Mouse (Mus musculus) limb, embryonic 12.5 days (tissue): Measurements from ENCODE around the gene Mknk1. TPM values are rescaled to one million over a fixed set of nuclear protein-coding genes. Genes with fewer than 3 reads are reported as not detected.

Experiments
- ATAC-seq: fragments of 200-750 bp; cut with Nextera tagmentation; 2 replicates; pipeline ENCODE4 v1.8.0; 2017; ENCODE audit warnings: low read depth, moderate TSS enrichment; ENCODE audit not compliant: insufficient number of reproducible peaks, insufficient read depth, low FRiP score, low TSS enrichment
- H3K27ac ChIP-seq: fragments of 300-500 bp; sonication (generic); 2 replicates; pipeline ENCODE4 v1.5.1; 2016; ENCODE audit warnings: mild to moderate bottlenecking, moderate library complexity
- H3K27me3 ChIP-seq: fragments of 300-500 bp; sonication (generic); 2 replicates; pipeline ENCODE4 v1.6.1; 2016; ENCODE audit warnings: mild to moderate bottlenecking, moderate library complexity
- H3K36me3 ChIP-seq: fragments of 300-500 bp; sonication (generic); 2 replicates; pipeline ENCODE4 v1.6.1; 2016; ENCODE audit warnings: mild to moderate bottlenecking, moderate library complexity
- H3K4me1 ChIP-seq: fragments of 300-500 bp; sonication (generic); replicated peaks from 2 replicates; pipeline ENCODE4 v1.6.1; 2016
- H3K4me2 ChIP-seq: fragments of 300-500 bp; sonication (generic); 2 replicates; pipeline ENCODE4 v1.6.1; 2016; ENCODE audit warnings: mild to moderate bottlenecking, moderate library complexity
- H3K4me3 ChIP-seq: fragments of 300-500 bp; sonication (generic); replicated peaks from 2 replicates; pipeline ENCODE4 v1.5.1; 2016; ENCODE audit warnings: mild to moderate bottlenecking
- H3K9ac ChIP-seq: fragments of 300-500 bp; sonication (generic); replicated peaks from 2 replicates; pipeline ENCODE4 v1.6.1; 2016; ENCODE audit warnings: mild to moderate bottlenecking, moderate library complexity
- H3K9me3 ChIP-seq: fragments of 300-500 bp; sonication (generic); 2 replicates; pipeline ENCODE4 v1.6.1; 2016; ENCODE audit warnings: mild to moderate bottlenecking, moderate library complexity
- WGBS: fragments of 180-500 bp; shearing (Covaris S2); methylation state at CpG from one replicate; pipeline ENCODE4 v1.1.7; 2016; 5-methylcytosine and 5-hydroxymethylcytosine counted together
- polyA plus RNA-seq: library from polyadenylated mRNA; unstranded; fragments of >200 nt; fragmentation: Nextera tagmentation; extraction: Ambion mirVana; gene quantifications from 2 replicates; pipeline ENCODE4 v1.2.1, GENCODE M21; 2016

Gene Mknk1
- polyA plus RNA-seq, 1 experiment from 2014 or later, result 33.6 TPM

DNA sequence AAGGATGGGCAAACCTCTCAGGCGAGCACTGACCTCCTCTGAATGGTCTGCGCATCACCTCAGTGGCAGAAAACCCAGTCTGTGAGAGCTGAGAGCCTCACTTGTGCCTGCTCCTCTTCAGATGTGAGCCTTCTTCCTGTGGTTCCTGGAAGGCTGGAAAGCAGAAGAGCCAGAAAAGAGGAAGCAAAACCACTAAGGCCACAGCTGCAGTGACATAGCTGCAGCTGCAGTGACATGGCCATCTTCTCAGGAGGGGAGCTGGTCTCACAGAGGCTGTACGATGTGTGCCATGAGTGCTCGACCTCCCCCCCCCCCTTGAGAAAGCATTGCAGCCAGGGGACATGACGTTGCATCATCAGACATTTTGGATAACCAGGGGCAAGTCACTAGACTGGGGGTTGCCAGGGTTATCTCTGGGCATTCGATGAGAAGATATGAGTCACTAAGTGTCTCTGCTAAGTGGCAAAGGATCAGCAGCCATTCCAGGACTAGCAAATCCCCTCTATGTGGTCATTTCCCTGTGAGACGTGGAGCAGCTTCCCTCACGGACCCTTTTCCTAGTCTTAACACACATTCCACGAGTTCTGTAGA is 18.4 kb downstream of the Mknk1 start:
- no peak for ATAC-seq
- Histone ChIP-seq H3K27me3 (0 out of 2 replicates have a peak, but pooled peaks cover 5% of the 10 kb centered on the region), H3K4me2 (no peak overlapping the region), H3K27ac (no peak overlapping the region), H3K9ac (no peak overlapping the region), H3K4me1 (peaks cover 47% of the 10 kb centered on the region), H3K9me3 (no peaks in the 10 kb centered on the region), H3K36me3 (peaks cover 60% of the 10 kb centered on the region), H3K4me3 (no peak overlapping the region)
- 84% methylated on average over 9 of the region's 9 CpGs for WGBS

DNA sequence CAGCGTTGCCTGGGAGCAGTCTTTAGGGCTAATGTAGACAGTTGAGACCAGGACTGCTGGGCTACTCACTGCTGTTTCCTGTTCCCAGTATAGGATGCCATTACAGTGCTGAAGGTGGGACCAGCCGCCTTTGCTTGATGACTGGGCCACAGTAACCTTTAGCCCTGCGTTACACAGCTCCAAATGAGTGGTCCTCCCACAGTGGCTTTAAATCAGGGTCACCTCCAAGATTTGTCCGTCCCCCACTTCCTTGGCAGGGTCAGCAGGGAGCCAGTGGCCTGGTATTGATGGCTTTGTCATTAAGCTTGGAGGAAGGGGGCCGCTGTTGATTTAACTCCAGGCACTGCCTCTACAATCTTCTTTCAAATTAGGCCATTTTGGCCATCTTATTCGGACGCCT is 24.4 kb downstream of the Mknk1 start:
- Histone ChIP-seq H3K27me3 (peaks cover 7% of the 10 kb centered on the region; the same call in 1 of the 2 replicates), H3K4me1 (peaks cover 48% of the 10 kb centered on the region), H3K36me3 (peaks cover 47% of the 10 kb centered on the region), H3K9ac (no peak overlapping the region), H3K4me3 (no peak overlapping the region), H3K4me2 (peak overlapping the region; percentile 30; the same call in 1 of the 2 replicates), H3K27ac (peak overlapping the region; percentile 90), H3K9me3 (no peaks in the 10 kb centered on the region)
- peak; percentile 20; the same call in 1 of the 2 replicates for ATAC-seq
- 13% methylated on average over 7 of the region's 7 CpGs for WGBS

DNA sequence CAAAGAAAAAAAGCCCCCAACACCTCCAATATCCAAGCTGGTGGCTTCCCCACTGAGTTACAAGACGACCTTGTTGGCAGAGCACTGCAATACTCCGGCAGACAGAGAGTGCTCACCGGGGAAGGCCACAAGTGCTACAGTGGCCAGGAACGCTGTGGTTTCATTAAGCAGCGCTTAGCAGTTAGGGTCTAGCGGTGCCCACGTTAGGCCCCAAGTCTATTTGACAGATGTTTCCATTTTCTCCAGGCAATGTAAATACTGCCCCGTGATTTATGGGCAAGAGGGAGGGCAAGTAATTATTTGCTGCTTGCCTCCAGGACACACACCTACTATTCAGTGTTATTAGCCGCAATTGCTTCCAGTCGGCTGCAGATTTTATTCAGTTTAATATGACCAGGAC is 24.9 kb downstream of the Mknk1 start:
- H3K36me3 ChIP-seq, result peaks cover 44% of the 10 kb centered on the region

DNA sequence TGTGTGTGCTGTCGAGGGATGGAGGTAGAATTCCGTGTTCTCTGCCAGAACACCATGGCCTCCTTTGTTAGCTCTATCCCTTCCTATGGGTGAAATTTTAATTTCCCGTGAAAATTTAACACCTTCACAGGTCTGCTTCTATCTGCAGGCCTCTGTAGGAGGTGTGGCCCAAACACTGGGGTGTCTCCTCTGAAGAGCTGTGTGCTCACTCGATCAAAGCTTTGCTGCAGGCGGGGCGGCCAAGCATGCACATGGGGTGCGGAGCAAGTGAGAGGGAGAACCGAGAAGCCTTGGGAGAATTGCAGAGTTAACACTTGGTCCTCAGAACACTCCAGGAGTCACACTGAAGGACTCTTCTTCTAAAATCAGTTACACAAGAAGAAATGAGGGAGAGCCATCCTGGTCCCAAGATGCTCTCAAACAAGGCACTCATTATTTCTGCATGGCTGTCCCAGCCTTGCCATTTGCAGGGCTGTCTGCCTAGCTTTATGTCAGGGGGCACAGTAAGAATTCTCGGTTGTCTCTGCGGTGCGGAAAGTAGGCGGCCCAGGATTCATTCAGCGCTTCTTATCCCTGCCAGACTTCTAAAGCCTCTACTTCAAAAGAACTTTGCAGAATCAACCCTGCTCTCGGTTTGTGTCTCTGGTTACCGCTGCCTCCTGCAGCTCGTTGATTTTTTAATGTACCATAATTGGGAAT is 30.7 kb downstream of the Mknk1 start:
- 16% methylated on average over 16 of the region's 16 CpGs for WGBS
- Histone ChIP-seq H3K27me3 (peaks cover 14% of the 10 kb centered on the region; the same call in 1 of the 2 replicates), H3K36me3 (peaks cover 48% of the 10 kb centered on the region), H3K4me3 (no peak overlapping the region), H3K27ac (peak overlapping the region; percentile 37; the same call in 1 of the 2 replicates), H3K4me2 (no peak overlapping the region), H3K9me3 (no peaks in the 10 kb centered on the region), H3K9ac (no peak overlapping the region; the same call in 1 of the 2 replicates), H3K4me1 (peaks cover 39% of the 10 kb centered on the region)
- ATAC-seq, result no peak

More for the DNA sequence above, 24.9 kb downstream of the Mknk1 start:
- peak overlapping the region; percentile 30; the same call in 1 of the 2 replicates for H3K4me2 ChIP-seq
- peak; percentile 86 for ATAC-seq
- peaks cover 53% of the 10 kb centered on the region for H3K4me1 ChIP-seq
- H3K27ac ChIP-seq, result peak overlapping the region; percentile 90
- WGBS, result 4% methylated on average over 10 of the region's 10 CpGs
- no peak overlapping the region for H3K4me3 ChIP-seq
- no peak overlapping the region for H3K9ac ChIP-seq
- peaks cover 7% of the 10 kb centered on the region; the same call in 1 of the 2 replicates for H3K27me3 ChIP-seq
- H3K9me3 ChIP-seq, result no peaks in the 10 kb centered on the region

DNA sequence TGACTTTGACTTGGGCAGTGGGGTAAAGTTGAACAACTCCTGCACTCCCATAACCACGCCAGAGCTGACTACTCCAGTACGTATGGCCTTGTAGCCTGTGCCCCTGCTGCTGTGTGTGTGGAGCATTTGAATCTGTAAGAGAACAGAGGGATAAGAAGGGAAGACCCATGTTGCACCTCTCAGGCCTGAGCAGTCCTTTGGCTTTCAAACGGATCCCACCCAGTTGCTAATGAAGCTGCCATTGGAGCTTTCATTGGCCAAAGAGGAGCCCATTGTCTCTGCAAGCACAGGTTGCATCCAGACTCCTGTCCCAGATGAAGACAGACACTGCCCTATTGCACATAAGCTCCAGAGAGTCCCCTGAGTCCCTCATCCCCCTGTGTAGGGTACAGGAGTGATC is 34.2 kb downstream of the Mknk1 start:
- no peak for ATAC-seq
- Histone ChIP-seq H3K27me3 (peaks cover 17% of the 10 kb centered on the region), H3K36me3 (peaks cover 61% of the 10 kb centered on the region), H3K4me3 (no peak overlapping the region), H3K9me3 (no peaks in the 10 kb centered on the region), H3K4me2 (no peak overlapping the region), H3K27ac (no peak overlapping the region), H3K4me1 (peaks cover 34% of the 10 kb centered on the region), H3K9ac (no peak overlapping the region)
- WGBS, result 84% methylated on average over 3 of the region's 3 CpGs

DNA sequence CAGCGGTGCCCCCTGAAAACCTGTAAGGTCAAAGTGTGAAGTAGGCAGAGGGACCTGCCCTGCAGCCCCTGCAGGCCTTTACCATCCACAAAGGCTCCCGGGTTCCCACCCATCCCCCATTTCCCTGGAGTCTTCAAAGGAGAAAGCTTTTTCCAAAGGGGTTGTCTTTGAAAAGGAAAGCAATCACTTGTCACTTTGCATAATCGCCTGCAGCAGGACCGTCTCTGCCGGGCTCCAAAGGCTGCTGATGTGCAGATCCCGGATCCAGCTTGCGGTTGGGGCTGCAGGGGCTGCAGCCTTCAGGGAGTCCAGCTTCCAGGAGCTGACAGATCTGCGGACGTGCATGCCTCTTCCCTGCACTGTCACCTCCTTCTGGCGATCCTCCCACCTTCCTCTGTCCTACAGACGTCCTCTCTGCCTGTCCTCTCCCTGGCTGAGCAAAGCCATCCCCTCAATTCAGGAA is 39.2 kb downstream of the Mknk1 start:
- no peak overlapping the region for H3K9ac ChIP-seq
- H3K36me3 ChIP-seq, result peaks cover 38% of the 10 kb centered on the region
- H3K27ac ChIP-seq, result no peak overlapping the region
- no peaks in the 10 kb centered on the region for H3K9me3 ChIP-seq
- H3K27me3 ChIP-seq, result peaks cover 18% of the 10 kb centered on the region
- WGBS, result 7% methylated on average over 11 of the region's 11 CpGs
- ATAC-seq, result no peak
- H3K4me1 ChIP-seq, result peaks cover 16% of the 10 kb centered on the region
- H3K4me2 ChIP-seq, result no peak overlapping the region
- H3K4me3 ChIP-seq, result no peak overlapping the region

DNA sequence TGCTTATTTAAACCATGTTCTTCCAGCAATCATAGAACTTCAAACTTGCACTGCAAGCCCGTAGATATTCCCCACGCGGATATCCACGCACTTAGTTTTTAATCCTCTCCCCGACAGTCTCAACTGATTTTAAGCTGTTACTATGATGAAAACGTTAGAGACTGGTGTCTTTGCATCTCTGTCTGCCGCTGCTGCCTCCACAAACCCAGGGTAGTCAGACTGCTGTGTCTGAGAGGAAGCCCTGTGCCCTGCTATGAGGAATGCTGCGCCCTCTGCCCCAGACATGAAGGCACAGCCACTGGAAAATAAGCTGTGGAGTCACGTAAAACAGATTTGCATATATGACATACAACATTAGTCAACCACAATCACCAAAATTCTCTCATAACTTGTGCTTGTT is 39.8 kb downstream of the Mknk1 start:
- H3K36me3 ChIP-seq, result peaks cover 32% of the 10 kb centered on the region
- WGBS, result 49% methylated on average over 9 of the region's 9 CpGs
- H3K4me1 ChIP-seq, result peaks cover 16% of the 10 kb centered on the region
- no peak overlapping the region for H3K9ac ChIP-seq
- no peak for ATAC-seq
- H3K4me3 ChIP-seq, result no peak overlapping the region
- H3K27me3 ChIP-seq, result peaks cover 18% of the 10 kb centered on the region
- no peaks in the 10 kb centered on the region for H3K9me3 ChIP-seq
- no peak overlapping the region for H3K27ac ChIP-seq
- H3K4me2 ChIP-seq, result no peak overlapping the region

DNA sequence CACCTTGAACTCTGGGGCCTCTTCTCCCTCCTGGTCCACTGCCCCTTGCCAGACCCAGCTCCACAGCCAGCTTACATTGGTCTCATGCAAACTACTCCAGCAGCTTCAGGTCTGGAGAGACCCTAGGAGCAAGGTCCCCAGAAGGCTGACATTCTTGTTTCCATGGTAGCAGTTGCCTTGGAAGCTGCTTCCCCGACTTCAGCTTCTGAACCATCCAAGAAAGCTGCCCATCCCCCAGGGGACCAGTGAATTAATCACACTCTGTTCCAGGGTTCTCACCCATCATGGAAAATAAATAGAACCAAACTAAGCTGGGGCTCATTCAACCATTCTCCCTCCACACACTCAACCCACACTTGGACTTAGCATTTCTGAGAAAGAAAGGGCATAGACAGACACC is 42.2 kb downstream of the Mknk1 start:
- no peak for ATAC-seq
- H3K4me2 ChIP-seq, result no peak overlapping the region
- 33% methylated on average over 1 of the region's 1 CpGs for WGBS
- peaks cover 17% of the 10 kb centered on the region for H3K27me3 ChIP-seq
- H3K9ac ChIP-seq, result no peak overlapping the region
- H3K9me3 ChIP-seq, result no peaks in the 10 kb centered on the region
- peaks cover 16% of the 10 kb centered on the region for H3K4me1 ChIP-seq
- peaks cover 9% of the 10 kb centered on the region for H3K36me3 ChIP-seq
- H3K4me3 ChIP-seq, result no peak overlapping the region
- H3K27ac ChIP-seq, result no peak overlapping the region

DNA sequence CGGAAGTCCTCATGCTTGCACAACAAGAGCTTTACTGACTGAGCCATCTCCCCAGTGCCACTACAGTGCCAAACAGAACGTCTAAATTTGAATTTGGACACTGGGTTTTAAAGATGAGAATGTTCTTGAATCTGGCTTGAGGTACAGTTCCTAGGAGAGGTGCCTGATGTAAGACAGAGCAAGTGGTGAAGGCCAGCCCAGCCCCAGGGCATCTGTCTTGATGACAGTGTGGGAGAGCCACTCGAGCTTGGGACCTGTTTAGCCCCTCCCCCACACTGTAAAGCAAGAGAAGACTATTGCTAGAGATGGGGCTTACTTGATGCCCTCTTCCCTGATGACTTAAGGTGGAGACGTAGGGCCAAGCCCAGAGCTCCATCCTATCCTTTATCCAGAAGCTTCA is 43.2 kb downstream of the Mknk1 start:
- Histone ChIP-seq H3K27ac (no peak overlapping the region), H3K36me3 (no peaks in the 10 kb centered on the region), H3K4me3 (no peak overlapping the region), H3K4me1 (peaks cover 16% of the 10 kb centered on the region), H3K4me2 (no peak overlapping the region), H3K9me3 (no peaks in the 10 kb centered on the region), H3K27me3 (peaks cover 17% of the 10 kb centered on the region), H3K9ac (no peak overlapping the region)
- WGBS, result 52% methylated on average over 4 of the region's 4 CpGs
- 0 out of 2 replicates have a peak, but pooled peaks have one; percentile 7 for ATAC-seq

DNA sequence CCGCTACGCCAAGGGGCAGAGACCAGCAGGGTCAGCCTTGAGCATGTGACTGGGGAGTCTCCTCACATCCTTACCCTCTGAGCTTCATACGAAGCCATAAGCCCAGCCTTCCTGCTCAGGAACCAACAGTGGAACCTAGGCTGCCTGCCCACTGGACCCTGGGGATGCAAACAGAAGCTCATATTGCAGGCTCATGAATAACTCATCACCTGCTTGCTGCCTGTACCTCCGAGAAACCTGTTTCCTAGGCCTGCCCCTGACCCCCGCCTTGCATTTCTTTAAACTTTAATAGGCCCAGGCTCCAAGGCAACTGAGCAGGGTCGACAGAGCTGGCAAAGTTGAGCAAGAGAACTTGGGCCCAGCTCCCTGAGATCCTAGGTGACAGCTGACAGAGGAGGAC is 45.0 kb downstream of the Mknk1 start, which contains the start of gene Kncn:
Kncn (plus strand) TSS at position 379 of the 400 bp plus-strand sequence.
- H3K27ac ChIP-seq, result no peak within 1 kb of the TSS
- no peak within 1 kb of the TSS for H3K4me3 ChIP-seq
- H3K4me1 ChIP-seq, result 0 out of 2 replicates have a peak, but pooled peaks cover 4% of the 10 kb centered on the region
- peaks cover 8% of the 10 kb centered on the region for H3K27me3 ChIP-seq
- no peaks in the 10 kb centered on the region for H3K9me3 ChIP-seq
- H3K4me2 ChIP-seq, result no peak within 1 kb of the TSS
- H3K9ac ChIP-seq, result no peak within 1 kb of the TSS
- no peaks in the 10 kb centered on the region for H3K36me3 ChIP-seq
- no peak for ATAC-seq
- 63% methylated on average over 6 of the region's 6 CpGs for WGBS

DNA sequence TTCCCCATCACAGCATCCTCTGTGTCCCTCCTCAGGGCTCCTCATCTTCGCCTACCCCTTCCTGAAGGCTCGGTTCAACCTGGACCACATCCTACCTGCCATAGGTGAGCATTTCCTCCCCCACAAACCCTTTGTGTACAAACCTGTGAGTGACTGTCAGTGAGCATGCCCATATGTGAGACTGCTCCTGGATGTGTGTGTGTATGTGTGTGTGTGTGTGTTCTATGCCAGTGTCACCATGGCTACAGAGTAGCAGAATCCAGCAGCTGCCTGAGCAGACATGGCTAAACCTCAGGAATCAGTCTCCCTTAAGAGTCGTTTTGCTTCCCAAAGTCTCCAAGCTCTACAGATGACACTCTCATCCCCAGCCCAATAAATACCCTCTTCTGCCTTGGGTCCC is 46.8 kb downstream of the Mknk1 start:
- Histone ChIP-seq H3K9me3 (no peaks in the 10 kb centered on the region), H3K27me3 (peaks cover 26% of the 10 kb centered on the region)

More for the DNA sequence above, 46.8 kb downstream of the Mknk1 start:
- Histone ChIP-seq H3K4me1 (peaks cover 11% of the 10 kb centered on the region), H3K9ac (no peak overlapping the region), H3K4me3 (no peak overlapping the region), H3K36me3 (no peaks in the 10 kb centered on the region), H3K4me2 (no peak overlapping the region), H3K27ac (no peak overlapping the region)
- no peak for ATAC-seq
- WGBS, result 83% methylated on average over 3 of the region's 3 CpGs
